In the genomic region with DNA sequence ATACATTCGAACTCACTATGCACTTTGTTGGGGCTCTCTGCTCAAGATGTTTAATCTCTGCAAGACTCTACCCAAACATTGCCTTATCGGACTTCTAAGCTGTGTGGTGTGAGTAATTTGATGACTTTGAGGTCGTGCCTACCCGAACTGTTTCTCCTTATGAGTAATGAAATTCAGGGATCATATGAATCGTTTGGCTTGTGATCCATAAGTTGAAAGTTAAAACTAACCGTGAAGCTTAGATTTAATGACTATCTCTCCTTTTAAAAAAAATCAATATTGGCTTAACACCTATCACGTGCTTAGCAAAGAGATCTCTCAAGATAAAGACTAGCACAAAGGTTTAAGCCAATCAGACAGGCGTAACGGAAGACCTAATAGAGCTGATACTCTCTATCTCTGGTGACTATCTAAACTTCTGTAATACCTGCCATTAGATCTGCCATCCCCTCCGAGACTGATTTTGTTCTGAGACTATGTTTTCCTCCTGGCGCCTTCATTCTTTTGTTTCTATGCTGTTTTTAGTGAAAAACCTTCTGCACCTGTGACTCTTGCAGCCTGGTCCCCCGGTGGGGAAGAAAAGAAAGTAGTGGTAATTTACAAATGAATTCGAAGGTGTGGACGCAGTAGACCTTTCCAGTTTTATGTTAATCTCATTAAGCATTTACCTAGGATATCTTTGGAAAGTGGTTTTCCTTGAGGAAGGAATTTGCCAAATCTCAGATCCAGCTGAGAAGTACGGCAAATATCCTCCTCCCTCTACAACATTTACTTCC, we compare ENCODE assay signal across 8 mouse cellular contexts. TPM values are rescaled to one million over a fixed set of nuclear protein-coding genes. Genes with fewer than 3 reads are reported as not detected.
DNase-seq lines count a peak whose midpoint lies in the region; ATAC-seq and TF ChIP-seq lines count a peak whose summit lies in the region.

No protein-coding gene starts in this region.

- H3K4me3 ChIP-seq in embryonic facial prominence, embryonic 10.5 days = peak overlapping the region; percentile 99
- H3K4me3 ChIP-seq in myocyte = peak overlapping the region; percentile 71

- H3K36me3 ChIP-seq in embryonic facial prominence, embryonic 10.5 days (replicated peaks) = no peaks in the 10 kb centered on the region
- H3K36me3 ChIP-seq in myocyte (ENCODE audit: control insufficient read depth, insufficient read depth) = no peaks in the 10 kb centered on the region

- peak; percentile 17 for DNase-seq in adrenal gland, adult 2 months
- no peak for DNase-seq in adrenal gland, postnatal 4 days (ENCODE audit: low spot score in 2 of 2)
- peak; percentile 45 for DNase-seq in 3T3-L1 (ENCODE audit: low read depth, low spot score)
- DNase-seq in embryonic facial prominence, embryonic 10.5 days (ENCODE audit: low spot score) = peak; percentile 10
- no peak for DNase-seq in gastrocnemius, adult 8-10 months (ENCODE audit: low spot score in 2 of 2)
- DNase-seq in gastrocnemius, postnatal 36 days = no peak

- no peak overlapping the region for H3ac ChIP-seq in myocyte (ENCODE audit: control insufficient read depth, insufficient read length)

- WGBS in embryonic facial prominence, embryonic 10.5 days = 3% methylated on average over 15 of the region's 15 CpGs

- H3K4me1 ChIP-seq in embryonic facial prominence, embryonic 10.5 days = peaks cover 25% of the 10 kb centered on the region

- peaks cover 45% of the 10 kb centered on the region for H3K79me2 ChIP-seq in myocyte (ENCODE audit: control insufficient read depth, insufficient read depth)

- H3K4me2 ChIP-seq in myocyte (ENCODE audit: low read depth) = peak overlapping the region; percentile 94

- intact Hi-C loops in gastrocnemius, postnatal 36 days (cut with DNase I) = no loop called here

- peak overlapping the region; percentile 100 for H3K27ac ChIP-seq in embryonic facial prominence, embryonic 10.5 days (replicated peaks)

- H3K9me3 ChIP-seq in embryonic facial prominence, embryonic 10.5 days = no peaks in the 10 kb centered on the region

- peak; percentile 15 for ATAC-seq in inflammation-experienced regulatory T-cells, adult 6 months

- no peaks in the 10 kb centered on the region for H3K27me3 ChIP-seq in embryonic facial prominence, embryonic 10.5 days (replicated peaks; ENCODE audit: low read depth, poor library complexity, severe bottlenecking)
- no peaks in the 10 kb centered on the region for H3K27me3 ChIP-seq in myocyte (ENCODE audit: control insufficient read depth, insufficient read depth, insufficient read length)

- TF ChIP-seq POLR2A in myocyte (IDR thresholded peaks at IDR 0.05; ENCODE audit: insufficient read length, low read depth) = no peak

TF ChIP-seq in myocyte, 11 proteins besides CTCF, POLR2A, EP300 and RAD21:
- TF ChIP-seq E2F4 (IDR thresholded peaks at IDR 0.05; ENCODE audit: insufficient read depth) (no peak), MAX (IDR thresholded peaks at IDR 0.05; ENCODE audit: low read depth) (no peak), CEBPB (IDR thresholded peaks at IDR 0.05; ENCODE audit: insufficient read depth, poor library complexity, severe bottlenecking) (no peak), POLR2AphosphoS2 (IDR thresholded peaks at IDR 0.05; ENCODE audit: insufficient read length, low read depth) (no peak), USF1 (IDR thresholded peaks at IDR 0.05; ENCODE audit: low read depth) (no peak), MYOG (IDR thresholded peaks at IDR 0.05; ENCODE audit: control insufficient read depth in 1 of 3, insufficient read depth in 1 of 3, insufficient read length in 2 of 3, low read depth in 2 of 3) (no peak), SRF (IDR thresholded peaks at IDR 0.05; ENCODE audit: control insufficient read depth, insufficient read length, low read depth) (no peak), MYOD1 (IDR thresholded peaks at IDR 0.05; ENCODE audit: control insufficient read depth in 1 of 3, insufficient read length in 2 of 3, low read depth in 2 of 3) (no peak), TCF3 (IDR thresholded peaks at IDR 0.05; ENCODE audit: insufficient read length, low read depth) (no peak), REST (IDR thresholded peaks at IDR 0.05; ENCODE audit: insufficient read depth, insufficient read length) (no peak), TCF12 (IDR thresholded peaks at IDR 0.05; ENCODE audit: insufficient read depth, poor library complexity, severe bottlenecking) (no peak)
TF ChIP-seq in myocyte: peak in this region for 0.

RNA-seq across cellular contexts. Expression of gene Qser1, which starts 1.2 kb away (rescaled TPM):
- 10 to 100 TPM; 19.1 to 29.0 TPM for total RNA-seq in adrenal gland, adult 2 months (2021)
- 3.0 and 3.6 TPM in 2 replicates for polyA plus RNA-seq in adrenal gland, adult 2 months (2012; rRNA removed)
- 10 to 100 TPM; 25.5 to 28.1 TPM for total RNA-seq in adrenal gland, postnatal 4 days (2021)
- polyA plus RNA-seq in embryonic facial prominence, embryonic 10.5 days (2016; fragmentation: Nextera tagmentation; extraction: Ambion mirVana) = 12.2 and 12.6 TPM in 2 replicates
- 1 to 10 TPM in 2 of 3 experiments, not detected in 1; 1.5 to 1.8 TPM for polyA plus RNA-seq in inflammation-experienced regulatory T-cells, adult 6 months (2017; shearing (Covaris generic))
- polyA plus RNA-seq in myocyte (2012; fragmentation: generic; extraction: Trizol) = 4.1 TPM
- total RNA-seq in gastrocnemius, adult 8-10 months (2022) = 10 to 100 TPM; 62.5 to 83.1 (median 69.3) TPM
- 10 to 100 TPM; 50.3 to 58.0 TPM for total RNA-seq in gastrocnemius, postnatal 36 days (2021)

RNA-seq across cellular contexts. Expression of gene Prrg4, which starts 31.9 kb away (rescaled TPM):
- total RNA-seq in adrenal gland, adult 2 months (2021) = 1 to 10 TPM; 4.1 to 9.6 TPM
- polyA plus RNA-seq in adrenal gland, adult 2 months (2012; rRNA removed) = 1.1 and 1.3 TPM in 2 replicates
- total RNA-seq in adrenal gland, postnatal 4 days (2021) = 1 to 10 TPM; 4.2 to 5.5 TPM
- 1.2 and 1.4 TPM in 2 replicates for polyA plus RNA-seq in embryonic facial prominence, embryonic 10.5 days (2016; fragmentation: Nextera tagmentation; extraction: Ambion mirVana)
- polyA plus RNA-seq in inflammation-experienced regulatory T-cells, adult 6 months (2017; shearing (Covaris generic)) = 1 to 10 TPM in 1 of 3 experiments, under 1 TPM in 2; 0.18 to 1.6 (median 0.46) TPM
- 0.48 TPM for polyA plus RNA-seq in myocyte (2012; fragmentation: generic; extraction: Trizol)
- total RNA-seq in gastrocnemius, adult 8-10 months (2022) = under 1 TPM; 0.27 to 0.38 (median 0.32) TPM
- under 1 TPM in 1 of 2 experiments, not detected in 1; 0.25 TPM for total RNA-seq in gastrocnemius, postnatal 36 days (2021)

RNA-seq across cellular contexts. Expression of gene Ccdc73, which starts 49.9 kb away (rescaled TPM):
- 1 to 10 TPM; 5.3 to 6.9 TPM for total RNA-seq in adrenal gland, adult 2 months (2021)
- polyA plus RNA-seq in adrenal gland, adult 2 months (2012; rRNA removed) = 0.49 and 1.2 TPM in 2 replicates
- 1 to 10 TPM; 3.9 to 5.2 TPM for total RNA-seq in adrenal gland, postnatal 4 days (2021)
- polyA plus RNA-seq in embryonic facial prominence, embryonic 10.5 days (2016; fragmentation: Nextera tagmentation; extraction: Ambion mirVana) = 3.3 and 6.3 TPM in 2 replicates
- 1 to 10 TPM; 2.8 to 7.2 (median 3.0) TPM for polyA plus RNA-seq in inflammation-experienced regulatory T-cells, adult 6 months (2017; shearing (Covaris generic))
- 0.18 TPM for polyA plus RNA-seq in myocyte (2012; fragmentation: generic; extraction: Trizol)
- 1 to 10 TPM; 2.0 to 4.5 (median 4.2) TPM for total RNA-seq in gastrocnemius, adult 8-10 months (2022)
- 1 to 10 TPM; 2.9 to 4.6 TPM for total RNA-seq in gastrocnemius, postnatal 36 days (2021)

Comparison
In these comparisons a context has a peak if more than half of its experiments do, and no peak if none do; other contexts are left out.
1. DNase-seq: peak in adrenal gland, adult 2 months (single experiment), 3T3-L1 (single experiment) and embryonic facial prominence, embryonic 10.5 days (single experiment); none in adrenal gland, postnatal 4 days (0 of 2), gastrocnemius, adult 8-10 months (0 of 2) and gastrocnemius, postnatal 36 days (0 of 2).